Mouse (Mus musculus) MEL (cell line): Measurements from ENCODE around the gene Lpcat3. TPM values are rescaled to one million over a fixed set of nuclear protein-coding genes. Genes with fewer than 3 reads are reported as not detected.

Experiments
- DNase-seq: peaks from one replicate; pipeline ENCODE4 v3.0.0; 2011; ENCODE audit warnings: low read depth, low spot score
- H3K27ac ChIP-seq: 2 replicates; pipeline ENCODE4 v1.5.1; 2012; ENCODE audit warnings: low read depth, mild to moderate bottlenecking, control low read depth, low read length, moderate library complexity; ENCODE audit not compliant: control insufficient read depth
- H3K27me3 ChIP-seq, 2 experiments: fragments of 150-350 bp in 1 of 2; sonication (generic) in 1 of 2; 2 replicates each; pipeline ENCODE4 v1.6.1; 2012; ENCODE audit warnings: low read length in 2 of 2, mild to moderate bottlenecking in 2 of 2, improper control_type of control experiment in 1 of 2, moderate library complexity in 1 of 2; ENCODE audit not compliant: insufficient read depth in 2 of 2, control insufficient read depth in 1 of 2
- H3K36me3 ChIP-seq, 2 experiments: 2 replicates each; pipeline ENCODE4 v1.6.1; 2012 to 2014; ENCODE audit warnings: low read length in 2 of 2, improper control_type of control experiment in 1 of 2, inconsistent platforms in 1 of 2, mild to moderate bottlenecking in 1 of 2; ENCODE audit not compliant: insufficient read depth in 2 of 2, control insufficient read depth in 1 of 2
- H3K4me1 ChIP-seq, 2 experiments: fragments of 150-350 bp in 1 of 2; sonication (generic) in 1 of 2; 2 replicates each; pipeline ENCODE4 v1.6.1; 2012; ENCODE audit warnings: low read length in 2 of 2, improper control_type of control experiment in 1 of 2, mild to moderate bottlenecking in 1 of 2; ENCODE audit not compliant: insufficient read depth in 2 of 2, control insufficient read depth in 1 of 2
- H3K4me3 ChIP-seq, 2 experiments: fragments of 150-350 bp in 1 of 2; sonication (generic) in 1 of 2; 2 replicates each; pipeline ENCODE4 v1.5.1; 2012; ENCODE audit warnings: low read depth in 2 of 2, low read length in 2 of 2, mild to moderate bottlenecking in 2 of 2, moderate library complexity in 2 of 2, control low read depth in 1 of 2, improper control_type of control experiment in 1 of 2; ENCODE audit not compliant: control insufficient read depth in 1 of 2, insufficient read depth in 1 of 2
- H3K79me2 ChIP-seq: 2 replicates; pipeline ENCODE4 v1.6.1; 2012; ENCODE audit warnings: mild to moderate bottlenecking, low read length, moderate library complexity; ENCODE audit not compliant: control insufficient read depth, poor library complexity, insufficient read depth
- H3K9ac ChIP-seq: 2 replicates; pipeline ENCODE4 v1.6.1; 2012; ENCODE audit warnings: low read depth, mild to moderate bottlenecking, control low read depth, low read length, moderate library complexity; ENCODE audit not compliant: control insufficient read depth, poor library complexity, severe bottlenecking
- H3K9me3 ChIP-seq: fragments of 150-350 bp; sonication (generic); replicated peaks from 2 replicates; pipeline ENCODE4 v1.6.1; 2012; ENCODE audit warnings: mild to moderate bottlenecking, low read length, improper control_type of control experiment, moderate library complexity; ENCODE audit not compliant: insufficient read depth
- BHLHE40 ChIP-seq: IDR thresholded peaks from 2 replicates; pipeline ENCODE4 v1.6.1; 2012; ENCODE audit warnings: low read depth, mild to moderate bottlenecking, inconsistent platforms, low read length, improper control_type of control experiment, borderline replicate concordance
- CHD2 ChIP-seq: IDR thresholded peaks from 2 replicates; pipeline ENCODE4 v1.6.1; 2011; ENCODE audit warnings: low read length, improper control_type of control experiment
- CTCF ChIP-seq, 3 experiments: IDR thresholded peaks in 2 of 3; conservative IDR thresholded peaks in 1 of 3; 2 replicates each; pipeline ENCODE4 v1.5.1; 2011 to 2012; ENCODE audit warnings: low read length in 3 of 3, low read depth in 2 of 3, mild to moderate bottlenecking in 2 of 3, improper control_type of control experiment in 1 of 3, inconsistent platforms in 1 of 3, mixed read lengths in 1 of 3, moderate library complexity in 1 of 3; ENCODE audit not compliant: control insufficient read depth in 1 of 3, insufficient read depth in 1 of 3, poor library complexity in 1 of 3, severe bottlenecking in 1 of 3
- E2F4 ChIP-seq: IDR thresholded peaks from 2 replicates; pipeline ENCODE4 v1.6.1; 2011; ENCODE audit warnings: low read depth, low read length, improper control_type of control experiment, borderline replicate concordance
- ELF1 ChIP-seq: IDR thresholded peaks from 2 replicates; pipeline ENCODE4 v1.6.1; 2014; ENCODE audit warnings: low read depth, mild to moderate bottlenecking, inconsistent platforms, low read length, improper control_type of control experiment, moderate library complexity
- ETS1 ChIP-seq: IDR thresholded peaks from 2 replicates; pipeline ENCODE4 v1.6.1; 2012; ENCODE audit warnings: low read depth, mild to moderate bottlenecking, inconsistent platforms, low read length, improper control_type of control experiment, moderate library complexity
- GABPA ChIP-seq: IDR thresholded peaks from 2 replicates; pipeline ENCODE4 v1.6.1; 2012; ENCODE audit warnings: low read depth, mild to moderate bottlenecking, inconsistent platforms, low read length, improper control_type of control experiment, moderate library complexity
- GATA1 ChIP-seq: IDR thresholded peaks from 2 replicates; pipeline ENCODE4 v1.6.1; 2011; ENCODE audit warnings: low read depth, low read length, improper control_type of control experiment
- KAT2A ChIP-seq: conservative IDR thresholded peaks from 2 replicates; pipeline ENCODE4 v1.6.1; 2012; ENCODE audit warnings: low read depth, low read length, improper control_type of control experiment, inconsistent platforms
- MAX ChIP-seq: IDR thresholded peaks from 2 replicates; pipeline ENCODE4 v1.6.1; 2011; ENCODE audit warnings: low read length, improper control_type of control experiment
- MAZ ChIP-seq: IDR thresholded peaks from 2 replicates; pipeline ENCODE4 v1.6.1; 2012; ENCODE audit warnings: low read depth, mild to moderate bottlenecking, inconsistent platforms, low read length, improper control_type of control experiment
- MEF2A ChIP-seq: IDR thresholded peaks from 2 replicates; pipeline ENCODE4 v1.6.1; 2014; ENCODE audit warnings: low read depth, mild to moderate bottlenecking, inconsistent platforms, low read length, improper control_type of control experiment; ENCODE audit not compliant: poor library complexity, insufficient replicate concordance, severe bottlenecking; ENCODE audit errors: extremely low read depth
- MYB ChIP-seq: IDR thresholded peaks from 2 replicates; pipeline ENCODE4 v1.6.1; 2011; ENCODE audit warnings: mild to moderate bottlenecking, low read depth, low read length, improper control_type of control experiment
- MYC ChIP-seq: IDR thresholded peaks from 2 replicates; pipeline ENCODE4 v1.6.1; 2011; ENCODE audit warnings: low read depth, mild to moderate bottlenecking, low read length, improper control_type of control experiment, moderate library complexity
- NELFE ChIP-seq: IDR thresholded peaks from 2 replicates; pipeline ENCODE4 v1.6.1; 2011; ENCODE audit warnings: low read depth, low read length, improper control_type of control experiment
- NRF1 ChIP-seq: IDR thresholded peaks from 2 replicates; pipeline ENCODE4 v1.6.1; 2014; ENCODE audit warnings: low read depth, mild to moderate bottlenecking, inconsistent platforms, low read length, improper control_type of control experiment, moderate library complexity; ENCODE audit not compliant: poor library complexity, insufficient read depth, severe bottlenecking
- POLR2A ChIP-seq, 2 experiments: IDR thresholded peaks; 2 replicates each; pipeline ENCODE4 v1.6.1; 2011 to 2012; ENCODE audit warnings: low read length in 2 of 2, mild to moderate bottlenecking in 2 of 2, control low read depth in 1 of 2, improper control_type of control experiment in 1 of 2, low read depth in 1 of 2, moderate library complexity in 1 of 2; ENCODE audit not compliant: control insufficient read depth in 1 of 2, insufficient read depth in 1 of 2, poor library complexity in 1 of 2
- POLR2AphosphoS2 ChIP-seq: IDR thresholded peaks from 2 replicates; pipeline ENCODE4 v1.6.1; 2011; ENCODE audit warnings: low read length, improper control_type of control experiment
- POLR2AphosphoS5 ChIP-seq: IDR thresholded peaks from 2 replicates; pipeline ENCODE4 v1.6.1; 2012; ENCODE audit warnings: low read depth, borderline replicate concordance, mild to moderate bottlenecking, inconsistent platforms, low read length, moderate library complexity, mixed read lengths
- RCOR1 ChIP-seq: IDR thresholded peaks from 2 replicates; pipeline ENCODE4 v1.6.1; 2012; ENCODE audit warnings: low read depth, mild to moderate bottlenecking, inconsistent platforms, low read length, improper control_type of control experiment
- SMC3 ChIP-seq: IDR thresholded peaks from 2 replicates; pipeline ENCODE4 v1.6.1; 2011; ENCODE audit warnings: low read depth, low read length, improper control_type of control experiment
- TAL1 ChIP-seq: IDR thresholded peaks from 2 replicates; pipeline ENCODE4 v1.6.1; 2012; ENCODE audit warnings: mild to moderate bottlenecking, inconsistent platforms, low read length, moderate library complexity, mixed read lengths
- TBP ChIP-seq: IDR thresholded peaks from 2 replicates; pipeline ENCODE4 v1.8.0; 2011; ENCODE audit warnings: low read depth, low read length, improper control_type of control experiment
- TCF12 ChIP-seq: IDR thresholded peaks from 2 replicates; pipeline ENCODE4 v1.6.1; 2014; ENCODE audit warnings: low read depth, mild to moderate bottlenecking, inconsistent platforms, low read length, improper control_type of control experiment, moderate library complexity
- UBTF ChIP-seq: IDR thresholded peaks from 2 replicates; pipeline ENCODE4 v1.6.1; 2012; ENCODE audit warnings: low read depth, mild to moderate bottlenecking, inconsistent platforms, low read length, improper control_type of control experiment, moderate library complexity, borderline replicate concordance; ENCODE audit not compliant: insufficient read depth
- USF1 ChIP-seq: IDR thresholded peaks from 2 replicates; pipeline ENCODE4 v1.6.1; 2014; ENCODE audit warnings: low read depth, mild to moderate bottlenecking, inconsistent platforms, low read length, improper control_type of control experiment, moderate library complexity
- USF2 ChIP-seq, 2 experiments: IDR thresholded peaks; 2 replicates each; pipeline ENCODE4 v1.6.1; 2011 to 2012; ENCODE audit warnings: improper control_type of control experiment in 2 of 2, low read length in 2 of 2, borderline replicate concordance in 1 of 2, inconsistent platforms in 1 of 2, low read depth in 1 of 2, mild to moderate bottlenecking in 1 of 2; ENCODE audit not compliant: insufficient read depth in 1 of 2
- ZKSCAN1 ChIP-seq: IDR thresholded peaks from 2 replicates; pipeline ENCODE4 v1.6.1; 2012; ENCODE audit warnings: low read depth, mild to moderate bottlenecking, inconsistent platforms, low read length, improper control_type of control experiment, moderate library complexity
- ZMIZ1 ChIP-seq: IDR thresholded peaks from 2 replicates; pipeline ENCODE4 v1.6.1; 2012; ENCODE audit warnings: low read depth, mild to moderate bottlenecking, inconsistent platforms, low read length, improper control_type of control experiment, moderate library complexity
- ZNF384 ChIP-seq: IDR thresholded peaks from 2 replicates; pipeline ENCODE4 v1.6.1; 2012; ENCODE audit warnings: low read depth, mild to moderate bottlenecking, inconsistent platforms, low read length, improper control_type of control experiment
- polyA plus RNA-seq, 2 experiments: library from polyadenylated mRNA; stranded (reverse) in 1 of 2; unstranded in 1 of 2; fragments of >175 nt in 1 of 2; fragments of >200 nt in 1 of 2; gene quantifications; 2 replicates each; pipeline versions ENCODE4 v1.2.1 to v1.2.4; 2012; ENCODE audit warnings: low replicate concordance in 2 of 2, low read depth in 1 of 2; ENCODE audit not compliant: insufficient read length in 2 of 2, insufficient read depth in 1 of 2, missing spikeins in 1 of 2
- total RNA-seq: library from RNA; depleted of rRNA; stranded (reverse); fragments of 300-350 nt; gene quantifications from 2 replicates; pipeline ENCODE4 v1.2.3, GENCODE M21; 2012

The Lpcat3 gene
- total and polyA plus RNA-seq, 3 experiments: 135 to 337 TPM; not detected in 1

GRCm38 (mm10) chr6:124744755-124745321, 82.0 kb downstream of the Lpcat3 start (continued):
- no peak for TF ChIP-seq USF2 (IDR thresholded peaks at IDR 0.05; ENCODE audit: borderline replicate concordance in 1 of 2, insufficient read depth in 1 of 2, low read depth in 1 of 2, low read length in 2 of 2)

GRCm38 (mm10) chr6:124745490-124746295, 82.9 kb downstream of the Lpcat3 start:
- H3K9ac ChIP-seq: peak overlapping the region; percentile 80
- peak; percentile 97 for DNase-seq
- no peaks in the 10 kb centered on the region for H3K9me3 ChIP-seq
- peaks cover 0 to 4% of the 10 kb centered on the region in 2 experiments; a peak in 2 of 4 replicates for H3K36me3 ChIP-seq
- peak overlapping the region; percentile 50 to 57 for H3K4me3 ChIP-seq
- peak overlapping the region; percentile 25; the same call in 1 of the 2 replicates for H3K27ac ChIP-seq
- H3K4me1 ChIP-seq: peaks cover 0 to 4% of the 10 kb centered on the region in 2 experiments; a peak in 1 of 4 replicates
- H3K27me3 ChIP-seq: no peaks in the 10 kb centered on the region
- H3K79me2 ChIP-seq: peaks cover 1% of the 10 kb centered on the region; the same call in 1 of the 2 replicates
- TF ChIP-seq KAT2A: no peak; the same call in 1 of the 2 replicates
- no peak for TF ChIP-seq TAL1
- no peak for TF ChIP-seq MYC
- TF ChIP-seq ZMIZ1: 0 out of 2 replicates have a peak, but pooled peaks have one; percentile 51
- TF ChIP-seq ETS1: peak; percentile 29; the same call in 1 of the 2 replicates
- TF ChIP-seq POLR2AphosphoS5: no peak
- TF ChIP-seq USF1: 0 out of 2 replicates have a peak, but pooled peaks have one; percentile 44
- TF ChIP-seq SMC3: peak; percentile 58
- peak; percentile 68; the same call in 1 of the 2 replicates for TF ChIP-seq GABPA
- TF ChIP-seq TCF12: peak; percentile 29; the same call in 1 of the 2 replicates
- peak; percentile 37 to 63; a peak in 1 of 4 replicates for TF ChIP-seq POLR2A (IDR thresholded peaks at IDR 0.05; ENCODE audit: control insufficient read depth in 1 of 2, insufficient read depth in 1 of 2, low read depth in 1 of 2, low read length in 2 of 2, poor library complexity in 1 of 2)
- TF ChIP-seq NELFE: peak; percentile 64; the same call in 1 of the 2 replicates
- TF ChIP-seq E2F4: peak; percentile 74; the same call in 1 of the 2 replicates
- peak; percentile 62 for TF ChIP-seq NRF1
- no peak for TF ChIP-seq USF2 (IDR thresholded peaks at IDR 0.05; ENCODE audit: borderline replicate concordance in 1 of 2, insufficient read depth in 1 of 2, low read depth in 1 of 2, low read length in 2 of 2)
- TF ChIP-seq UBTF: no peak
- no peak for TF ChIP-seq BHLHE40
- TF ChIP-seq CHD2: peak; percentile 75
- TF ChIP-seq CTCF (IDR thresholded peaks at IDR 0.05 in 2 of 3, conservative IDR thresholded peaks at IDR 0.05 in 1 of 3; ENCODE audit: control insufficient read depth in 1 of 3, insufficient read depth in 1 of 3, low read depth in 2 of 3, low read length in 3 of 3, poor library complexity in 1 of 3, severe bottlenecking in 1 of 3): peak; percentile 60 to 94 (median 91); a peak in 5 of 6 replicates
- no peak for TF ChIP-seq GATA1
- no peak for TF ChIP-seq RCOR1
- peak; percentile 87 for TF ChIP-seq POLR2AphosphoS2
- 0 out of 2 replicates have a peak, but pooled peaks have one; percentile 44 for TF ChIP-seq MAX
- TF ChIP-seq MEF2A: no peak
- 0 out of 2 replicates have a peak, but pooled peaks have one; percentile 19 for TF ChIP-seq TBP
- TF ChIP-seq ZNF384: no peak
- TF ChIP-seq ZKSCAN1: no peak
- TF ChIP-seq MYB: no peak
- peak; percentile 22; the same call in 1 of the 2 replicates for TF ChIP-seq MAZ
- TF ChIP-seq ELF1: peak; percentile 78
